Mouse (Mus musculus): ENCODE results near the gene Cfap58. TPM values are rescaled to one million over a fixed set of nuclear protein-coding genes. Genes with fewer than 3 reads are reported as not detected.

Cfap58 gene
- total and polyA plus RNA-seq, 3 experiments = not detected

GRCm38 (mm10) chr19:47905603-47906002, 31.9 kb upstream of the Cfap58 start:
- DNase-seq (ENCODE audit: low spot score) = no peak

DNA sequence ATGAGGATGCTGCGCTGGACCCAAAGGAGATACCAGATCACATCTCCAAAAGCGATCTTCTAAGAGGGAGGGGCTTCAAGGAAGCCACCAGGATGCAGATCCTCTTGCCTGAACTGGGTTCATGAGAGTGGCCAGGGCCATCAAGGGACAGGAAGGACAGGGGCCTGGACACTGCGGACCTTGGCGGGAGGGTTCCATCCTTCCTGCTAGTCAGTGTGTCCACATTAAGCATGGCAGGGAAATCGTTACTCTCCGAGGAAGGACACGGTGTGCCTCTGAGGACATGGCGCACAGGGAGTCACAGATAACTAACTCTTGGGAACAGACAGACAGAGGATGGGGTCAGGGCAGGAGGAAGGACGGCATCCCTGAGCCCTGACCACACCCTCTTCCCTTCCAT, 29.9 kb upstream of the Cfap58 start:
- Histone ChIP-seq H3K9me3 (replicated peaks) (peaks cover 56% of the 10 kb centered on the region), H3K4me3 (ENCODE audit: low read depth, low read length) (no peak overlapping the region), H3K36me3 (replicated peaks) (peaks cover 62% of the 10 kb centered on the region), H3K27me3 (ENCODE audit: insufficient read depth, low read length) (no peaks in the 10 kb centered on the region), H3K4me1 (ENCODE audit: insufficient read depth, low read depth, low read length) (peaks cover 36% of the 10 kb centered on the region)
- no peak for DNase-seq (ENCODE audit: low spot score)
- no peak for ATAC-seq (ENCODE audit: extremely low read depth, insufficient number of reproducible peaks, low FRiP score, poor library complexity, severe bottlenecking)
- TF ChIP-seq POLR2AphosphoS5 (IDR thresholded peaks at IDR 0.05; ENCODE audit: insufficient replicate concordance, low read depth, low read length) (no peak), CTCF (IDR thresholded peaks at IDR 0.05; ENCODE audit: low read depth, low read length) (no peak), GATA1 (IDR thresholded peaks at IDR 0.05; ENCODE audit: borderline replicate concordance, low read length) (no peak), GATA2 (IDR thresholded peaks at IDR 0.05; ENCODE audit: borderline replicate concordance, low read depth, low read length) (no peak), TAL1 (conservative IDR thresholded peaks at IDR 0.05; ENCODE audit: low read depth, low read length) (no peak)

More at GRCm38 (mm10) chr19:47905603-47906002, 31.9 kb upstream of the Cfap58 start:
- Histone ChIP-seq H3K27me3 (ENCODE audit: insufficient read depth, low read length) (no peaks in the 10 kb centered on the region), H3K4me1 (ENCODE audit: insufficient read depth, low read depth, low read length) (peaks cover 25% of the 10 kb centered on the region), H3K36me3 (replicated peaks) (peaks cover 59% of the 10 kb centered on the region), H3K9me3 (replicated peaks) (peaks cover 58% of the 10 kb centered on the region), H3K4me3 (ENCODE audit: low read depth, low read length) (no peak overlapping the region)
- ATAC-seq (ENCODE audit: extremely low read depth, insufficient number of reproducible peaks, low FRiP score, poor library complexity, severe bottlenecking) = no peak
- no peak for TF ChIP-seq TAL1 (conservative IDR thresholded peaks at IDR 0.05; ENCODE audit: low read depth, low read length)
- TF ChIP-seq GATA1 (IDR thresholded peaks at IDR 0.05; ENCODE audit: borderline replicate concordance, low read length) = no peak
- TF ChIP-seq CTCF (IDR thresholded peaks at IDR 0.05; ENCODE audit: low read depth, low read length) = no peak
- no peak for TF ChIP-seq GATA2 (IDR thresholded peaks at IDR 0.05; ENCODE audit: borderline replicate concordance, low read depth, low read length)
- TF ChIP-seq POLR2AphosphoS5 (IDR thresholded peaks at IDR 0.05; ENCODE audit: insufficient replicate concordance, low read depth, low read length) = no peak

GRCm38 (mm10) chr19:47908961-47909371, 28.5 kb upstream of the Cfap58 start:
- Histone ChIP-seq H3K9me3 (replicated peaks) (peaks cover 51% of the 10 kb centered on the region), H3K4me1 (ENCODE audit: insufficient read depth, low read depth, low read length) (peaks cover 36% of the 10 kb centered on the region), H3K4me3 (ENCODE audit: low read depth, low read length) (no peak overlapping the region), H3K36me3 (replicated peaks) (peaks cover 58% of the 10 kb centered on the region), H3K27me3 (ENCODE audit: insufficient read depth, low read length) (no peaks in the 10 kb centered on the region)
- no peak for ATAC-seq (ENCODE audit: extremely low read depth, insufficient number of reproducible peaks, low FRiP score, poor library complexity, severe bottlenecking)
- no peak for DNase-seq (ENCODE audit: low spot score)
- TF ChIP-seq GATA1 (IDR thresholded peaks at IDR 0.05; ENCODE audit: borderline replicate concordance, low read length) (no peak), GATA2 (IDR thresholded peaks at IDR 0.05; ENCODE audit: borderline replicate concordance, low read depth, low read length) (no peak), CTCF (IDR thresholded peaks at IDR 0.05; ENCODE audit: low read depth, low read length) (no peak), POLR2AphosphoS5 (IDR thresholded peaks at IDR 0.05; ENCODE audit: insufficient replicate concordance, low read depth, low read length) (no peak), TAL1 (conservative IDR thresholded peaks at IDR 0.05; ENCODE audit: low read depth, low read length) (no peak)

DNA sequence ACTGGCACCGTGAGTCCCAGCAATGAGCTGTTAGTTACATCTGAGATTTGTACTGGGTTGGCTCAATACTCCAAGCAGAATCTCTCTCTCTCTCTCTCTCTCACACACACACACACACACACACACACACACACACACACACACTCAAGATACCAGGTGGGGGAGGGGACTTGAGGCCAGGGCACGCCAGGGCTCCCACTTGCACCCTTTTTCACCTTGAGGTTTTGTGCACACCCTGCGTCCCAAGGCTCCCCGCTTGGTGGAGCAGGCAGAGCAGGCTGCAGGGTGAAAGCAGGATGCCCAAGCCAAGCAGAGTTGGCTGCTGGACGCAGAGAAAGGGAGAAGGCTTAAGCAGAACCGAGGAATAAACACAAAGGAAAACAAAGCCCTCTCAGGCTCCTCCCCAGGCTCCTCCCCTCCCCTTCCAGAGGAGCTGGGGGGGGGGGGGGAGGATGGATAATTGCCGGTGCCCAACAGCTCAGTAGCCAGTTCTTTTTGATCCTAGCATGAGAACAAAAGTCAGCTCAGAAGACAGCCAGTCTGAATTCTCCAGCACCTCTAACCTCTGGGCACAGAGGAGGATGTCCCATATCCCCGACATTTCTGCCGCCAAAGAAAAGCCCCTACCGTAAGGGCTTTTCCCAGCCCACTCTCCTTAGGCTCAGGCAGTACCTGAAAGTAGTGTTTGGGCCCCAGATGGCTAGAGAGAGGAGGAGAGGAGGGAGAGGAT, 27.9 kb upstream of the Cfap58 start:
- no peak for ATAC-seq (ENCODE audit: extremely low read depth, insufficient number of reproducible peaks, low FRiP score, poor library complexity, severe bottlenecking)
- TF ChIP-seq TAL1 (conservative IDR thresholded peaks at IDR 0.05; ENCODE audit: low read depth, low read length) (no peak), POLR2AphosphoS5 (IDR thresholded peaks at IDR 0.05; ENCODE audit: insufficient replicate concordance, low read depth, low read length) (no peak), GATA2 (IDR thresholded peaks at IDR 0.05; ENCODE audit: borderline replicate concordance, low read depth, low read length) (no peak), GATA1 (IDR thresholded peaks at IDR 0.05; ENCODE audit: borderline replicate concordance, low read length) (no peak), CTCF (IDR thresholded peaks at IDR 0.05; ENCODE audit: low read depth, low read length) (no peak)
- no peak for DNase-seq (ENCODE audit: low spot score)
- no peak overlapping the region; the same call in 1 of the 2 replicates for H3K4me3 ChIP-seq (ENCODE audit: low read depth, low read length)
- H3K36me3 ChIP-seq (replicated peaks) = peaks cover 61% of the 10 kb centered on the region
- no peaks in the 10 kb centered on the region for H3K27me3 ChIP-seq (ENCODE audit: insufficient read depth, low read length)
- H3K9me3 ChIP-seq (replicated peaks) = peaks cover 51% of the 10 kb centered on the region
- H3K4me1 ChIP-seq (ENCODE audit: insufficient read depth, low read depth, low read length) = peaks cover 36% of the 10 kb centered on the region

- ATAC-seq (ENCODE audit: extremely low read depth, insufficient number of reproducible peaks, low FRiP score, poor library complexity, severe bottlenecking) (peak; percentile 6; the same call in 1 of the 2 replicates), DNase-seq (ENCODE audit: low spot score) (no peak)
- H3K36me3 ChIP-seq (replicated peaks) = peaks cover 58% of the 10 kb centered on the region
- H3K9me3 ChIP-seq (replicated peaks) = peaks cover 49% of the 10 kb centered on the region
- no peak for TF ChIP-seq POLR2AphosphoS5 (IDR thresholded peaks at IDR 0.05; ENCODE audit: insufficient replicate concordance, low read depth, low read length)
- TF ChIP-seq TAL1 (conservative IDR thresholded peaks at IDR 0.05; ENCODE audit: low read depth, low read length) = no peak
- TF ChIP-seq GATA1 (IDR thresholded peaks at IDR 0.05; ENCODE audit: borderline replicate concordance, low read length) = no peak
- no peak for TF ChIP-seq GATA2 (IDR thresholded peaks at IDR 0.05; ENCODE audit: borderline replicate concordance, low read depth, low read length)
- no peak for TF ChIP-seq CTCF (IDR thresholded peaks at IDR 0.05; ENCODE audit: low read depth, low read length)
- peaks cover 35% of the 10 kb centered on the region for H3K4me1 ChIP-seq (ENCODE audit: insufficient read depth, low read depth, low read length)
- no peak overlapping the region for H3K4me3 ChIP-seq (ENCODE audit: low read depth, low read length)
- no peaks in the 10 kb centered on the region for H3K27me3 ChIP-seq (ENCODE audit: insufficient read depth, low read length)
Observed at GRCm38 (mm10) chr19:47910117-47910618, 27.3 kb upstream of the Cfap58 start.

DNA sequence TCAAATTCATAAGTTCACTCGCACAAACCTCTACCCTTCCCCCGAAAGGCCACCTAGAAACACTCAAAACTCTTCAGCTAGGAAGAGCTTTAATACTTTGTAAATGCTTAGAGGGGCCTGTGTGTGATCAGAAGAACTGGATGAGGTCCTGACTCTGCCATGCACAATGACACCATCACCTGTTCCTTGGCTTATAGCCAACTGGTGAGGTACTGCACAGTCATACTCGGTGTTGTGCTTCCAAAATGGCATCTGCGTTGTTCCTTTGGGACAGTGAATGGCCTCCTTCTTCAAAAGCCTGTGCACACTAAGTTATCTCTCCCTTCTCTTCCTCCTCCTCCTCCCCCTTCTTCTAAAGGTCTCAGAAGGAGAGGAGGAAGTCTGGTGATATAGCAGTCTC, 26.7 kb upstream of the Cfap58 start:
- no peak for TF ChIP-seq TAL1 (conservative IDR thresholded peaks at IDR 0.05; ENCODE audit: low read depth, low read length)
- TF ChIP-seq GATA1 (IDR thresholded peaks at IDR 0.05; ENCODE audit: borderline replicate concordance, low read length) = no peak
- TF ChIP-seq GATA2 (IDR thresholded peaks at IDR 0.05; ENCODE audit: borderline replicate concordance, low read depth, low read length) = no peak
- TF ChIP-seq CTCF (IDR thresholded peaks at IDR 0.05; ENCODE audit: low read depth, low read length) = no peak
- no peak for TF ChIP-seq POLR2AphosphoS5 (IDR thresholded peaks at IDR 0.05; ENCODE audit: insufficient replicate concordance, low read depth, low read length)
- ATAC-seq (ENCODE audit: extremely low read depth, insufficient number of reproducible peaks, low FRiP score, poor library complexity, severe bottlenecking) (no peak), DNase-seq (ENCODE audit: low spot score) (no peak)
- Histone ChIP-seq H3K9me3 (replicated peaks) (peaks cover 43% of the 10 kb centered on the region), H3K4me3 (ENCODE audit: low read depth, low read length) (no peak overlapping the region), H3K36me3 (replicated peaks) (peaks cover 55% of the 10 kb centered on the region), H3K4me1 (ENCODE audit: insufficient read depth, low read depth, low read length) (peaks cover 29% of the 10 kb centered on the region), H3K27me3 (ENCODE audit: insufficient read depth, low read length) (no peaks in the 10 kb centered on the region)
